Mouse (Mus musculus) gastrocnemius, postnatal 10 days (tissue): Measurements from ENCODE around the gene Kcna7. TPM values are rescaled to one million over a fixed set of nuclear protein-coding genes. Genes with fewer than 3 reads are reported as not detected.

Experiments used
- DNase-seq: peaks from one replicate; pipeline ENCODE4 v3.0.0; 2021; ENCODE audit warnings: mixed read lengths
- total RNA-seq, 2 experiments: library from RNA; stranded (reverse); gene quantifications; 2 replicates each; pipeline ENCODE4 v1.2.3; 2021

Gene Kcna7
- total RNA-seq, 2 experiments from 2014 or later = 25.4 to 29.6 TPM

DNA sequence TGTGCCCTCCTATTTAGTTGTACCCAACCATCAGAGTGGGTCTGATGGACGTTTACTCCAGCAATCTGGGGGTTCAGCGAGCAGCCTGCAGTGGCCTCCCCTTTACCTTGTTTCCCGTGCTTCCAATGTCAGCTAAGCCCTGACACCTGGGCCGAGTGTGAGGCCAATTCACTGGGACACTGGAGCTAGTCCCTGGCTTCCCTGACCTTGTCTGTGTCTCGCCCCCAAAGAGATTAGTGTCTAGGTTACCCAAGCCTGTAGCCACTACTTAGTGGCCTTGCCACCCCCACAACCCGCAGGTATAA is 15.1 kb downstream of the Kcna7 start, which contains the start of gene Lhb:
Gene Lhb, plus strand, starts transcription at position 206 of the 305 bp plus-strand sequence.
- DNase-seq = no peak

DNA sequence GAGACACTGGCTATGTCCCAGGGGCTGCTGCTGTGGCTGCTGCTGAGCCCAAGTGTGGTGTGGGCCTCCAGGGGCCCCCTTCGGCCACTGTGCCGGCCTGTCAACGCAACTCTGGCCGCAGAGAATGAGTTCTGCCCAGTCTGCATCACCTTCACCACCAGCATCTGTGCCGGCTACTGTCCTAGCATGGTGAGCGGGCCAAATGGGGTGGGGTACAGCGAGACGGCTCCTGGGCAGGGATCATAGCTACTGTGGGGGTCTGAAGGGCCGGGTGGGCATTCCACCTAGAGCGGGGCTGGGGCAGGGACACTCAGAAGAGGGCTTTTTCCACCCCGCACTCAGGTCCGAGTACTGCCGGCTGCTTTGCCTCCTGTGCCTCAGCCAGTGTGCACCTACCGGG is 15.7 kb downstream of the Kcna7 start:
- DNase-seq = no peak

DNA sequence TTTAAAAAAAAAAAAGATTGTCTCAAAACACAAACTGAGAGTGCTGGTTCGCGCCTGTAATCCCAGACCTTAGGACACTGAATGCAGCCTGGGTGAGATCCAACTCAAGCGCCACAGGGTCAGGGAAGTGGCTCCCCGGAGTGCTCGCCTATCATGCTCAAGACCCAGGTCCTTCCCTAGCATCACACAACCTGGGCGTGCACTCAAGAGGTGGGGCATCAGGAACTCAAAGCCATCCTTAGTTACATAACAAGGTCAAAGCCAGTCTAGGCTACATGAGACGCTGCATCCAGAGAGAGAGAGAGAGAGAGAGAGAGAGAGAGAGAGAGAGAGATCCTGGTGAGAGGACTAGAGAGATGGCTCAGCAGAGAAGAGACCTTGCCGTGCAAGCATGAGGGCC is 21.1 kb downstream of the Kcna7 start:
- DNase-seq = no peak

- no peak for DNase-seq
Measured at GRCm38 (mm10) chr7:45433835-45434202, 28.4 kb downstream of the Kcna7 start.

DNA sequence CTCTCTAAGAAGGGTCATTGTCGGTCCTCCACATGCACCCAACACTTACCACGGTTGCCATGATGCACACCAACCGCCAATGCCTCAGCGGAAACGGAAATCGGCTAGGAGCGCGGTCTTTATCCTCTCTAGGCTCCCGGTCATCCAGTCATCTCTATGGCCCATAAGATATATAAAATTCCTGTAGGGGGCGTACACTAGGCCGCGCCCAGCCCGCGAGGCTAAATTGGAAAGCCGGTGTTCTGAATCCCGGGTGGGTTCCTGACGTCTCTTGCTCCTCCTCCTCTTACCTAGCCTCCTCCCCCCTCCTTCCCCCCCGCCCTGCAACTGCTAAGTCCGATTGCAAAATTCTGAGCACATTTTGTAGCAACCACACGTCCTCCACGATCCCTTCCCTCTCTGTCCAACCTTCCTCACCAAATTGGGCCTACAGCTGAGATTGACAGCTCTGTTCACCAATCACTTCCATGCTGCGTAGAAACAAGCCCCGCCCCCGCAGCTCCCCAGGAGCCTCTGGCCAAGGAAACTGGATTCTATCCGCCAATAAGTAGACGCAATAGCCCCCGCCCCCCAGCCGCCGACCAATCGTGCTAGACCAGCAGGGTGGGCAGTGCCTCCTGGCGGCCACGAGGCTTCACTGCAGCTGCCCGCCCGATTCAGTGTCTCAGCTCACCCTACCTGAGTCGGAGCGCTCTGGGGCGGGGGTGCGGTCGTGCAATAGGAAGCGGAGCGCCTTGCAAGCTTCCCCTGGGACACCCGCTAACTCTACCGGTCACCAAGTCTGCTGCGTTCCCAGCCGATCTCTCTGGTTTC is 29.0 kb downstream of the Kcna7 start, which contains the start of gene Gys1:
Gene Gys1, plus strand, starts transcription at position 642 of the 813 bp plus-strand sequence.
- peak; percentile 100 for DNase-seq

- no peak for DNase-seq
Measured at GRCm38 (mm10) chr7:45435038-45435437, 29.6 kb downstream of the Kcna7 start.

GRCm38 (mm10) chr7:45436444-45436843 is 31.0 kb downstream of the Kcna7 start:
- no peak for DNase-seq

GRCm38 (mm10) chr7:45437046-45437445 is 31.6 kb downstream of the Kcna7 start:
- DNase-seq = no peak

GRCm38 (mm10) chr7:45437521-45438276 is 32.2 kb downstream of the Kcna7 start, which contains the start of gene Ruvbl2:
Gene Ruvbl2 (minus strand): TSS chr7:45438096.
- no peak for DNase-seq

- no peak for DNase-seq
Measured at GRCm38 (mm10) chr7:45443526-45444420, 38.3 kb downstream of the Kcna7 start.

DNA sequence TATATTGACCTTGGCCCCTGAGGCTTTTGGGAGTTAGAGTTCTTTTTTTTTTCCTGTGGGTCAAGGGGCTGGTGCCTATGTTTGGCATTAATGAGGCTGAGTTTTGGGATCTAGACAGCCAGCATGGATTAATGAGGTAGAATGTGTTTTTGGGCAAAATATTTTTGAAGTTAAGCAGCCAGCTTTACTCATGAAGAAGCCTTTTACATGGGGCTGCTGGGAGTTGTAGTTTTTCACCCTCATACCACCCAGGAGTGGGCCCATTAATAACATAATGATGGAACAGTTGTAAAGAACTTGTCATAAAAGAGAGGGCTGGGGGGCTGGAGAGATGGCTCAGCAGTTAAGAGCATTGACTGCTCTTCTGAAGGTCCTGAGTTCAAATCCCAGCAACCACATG is 41.1 kb downstream of the Kcna7 start:
- DNase-seq = no peak

DNA sequence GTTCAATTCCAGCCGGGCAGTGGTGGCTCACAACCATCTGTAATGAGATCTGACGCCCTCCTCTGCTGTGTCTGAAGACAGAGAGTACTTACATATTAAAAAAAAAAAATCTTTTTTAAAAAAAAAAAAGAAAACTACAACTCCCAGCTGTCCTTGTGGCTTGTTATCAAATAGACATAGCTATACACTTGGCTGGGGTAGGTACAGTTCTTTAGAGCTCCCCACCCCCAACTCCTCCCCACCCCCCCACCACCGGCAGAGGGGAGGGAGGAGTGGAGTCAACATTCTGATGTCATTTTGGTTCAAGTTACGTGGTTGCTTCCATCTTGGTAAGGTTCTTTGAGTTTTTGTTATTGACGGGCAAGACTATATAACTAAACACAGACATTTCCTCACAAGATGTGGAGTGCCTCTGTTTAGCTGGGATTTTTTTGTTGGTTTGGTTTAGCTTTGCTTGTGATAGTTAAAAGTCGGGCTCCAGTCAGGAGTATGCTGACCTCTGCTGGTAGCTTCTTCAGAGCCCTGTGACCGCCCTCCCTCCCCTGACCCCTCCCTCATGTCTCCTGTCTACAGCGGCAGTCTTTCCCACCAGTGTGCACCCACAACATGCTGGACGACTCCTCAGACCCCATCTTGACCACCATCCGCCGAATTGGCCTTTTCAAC is 42.0 kb downstream of the Kcna7 start:
- no peak for DNase-seq

DNA sequence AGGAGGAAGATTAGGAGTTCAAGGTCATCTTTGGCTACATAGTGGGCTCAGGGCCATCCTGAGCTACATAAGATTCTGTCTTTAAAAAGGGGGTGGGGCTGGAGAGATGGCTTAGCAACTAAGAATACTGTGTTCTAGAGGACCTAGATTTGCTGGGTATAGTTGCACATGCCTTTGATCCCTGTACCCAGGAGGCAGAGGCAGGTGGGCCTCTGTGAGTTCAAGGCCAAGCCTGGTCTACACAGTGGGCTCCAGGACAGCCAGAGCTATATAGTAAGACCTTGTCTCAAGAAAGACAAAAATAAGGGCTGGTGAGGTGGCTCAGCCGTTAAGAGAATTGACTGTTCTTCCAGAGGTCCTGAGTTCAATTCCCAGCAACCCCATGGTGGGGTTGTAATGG is 44.5 kb downstream of the Kcna7 start:
- no peak for DNase-seq

- DNase-seq = peak; percentile 89
Measured at GRCm38 (mm10) chr7:45451344-45451982, 46.0 kb downstream of the Kcna7 start.

DNA sequence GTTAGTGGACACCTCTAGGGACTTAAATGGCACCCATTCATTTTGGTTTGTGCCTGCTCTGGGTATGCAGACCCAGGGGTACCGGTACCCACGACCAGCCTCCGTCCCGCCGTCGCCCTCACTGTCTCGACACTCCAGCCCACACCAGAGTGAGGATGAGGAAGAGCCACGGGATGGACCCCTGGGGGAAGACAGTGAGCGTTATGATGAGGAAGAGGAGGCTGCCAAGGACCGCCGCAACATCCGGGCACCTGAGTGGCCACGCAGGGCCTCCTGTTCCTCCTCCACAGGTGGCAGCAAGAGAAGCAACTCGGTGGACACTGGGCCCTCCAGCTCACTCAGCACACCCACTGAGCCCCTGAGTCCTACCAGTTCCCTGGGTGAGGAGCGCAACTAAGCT is 49.5 kb downstream of the Kcna7 start:
- no peak for DNase-seq

GRCm38 (mm10) chr7:45455932-45456696 is 50.7 kb downstream of the Kcna7 start:
- DNase-seq = no peak

DNA sequence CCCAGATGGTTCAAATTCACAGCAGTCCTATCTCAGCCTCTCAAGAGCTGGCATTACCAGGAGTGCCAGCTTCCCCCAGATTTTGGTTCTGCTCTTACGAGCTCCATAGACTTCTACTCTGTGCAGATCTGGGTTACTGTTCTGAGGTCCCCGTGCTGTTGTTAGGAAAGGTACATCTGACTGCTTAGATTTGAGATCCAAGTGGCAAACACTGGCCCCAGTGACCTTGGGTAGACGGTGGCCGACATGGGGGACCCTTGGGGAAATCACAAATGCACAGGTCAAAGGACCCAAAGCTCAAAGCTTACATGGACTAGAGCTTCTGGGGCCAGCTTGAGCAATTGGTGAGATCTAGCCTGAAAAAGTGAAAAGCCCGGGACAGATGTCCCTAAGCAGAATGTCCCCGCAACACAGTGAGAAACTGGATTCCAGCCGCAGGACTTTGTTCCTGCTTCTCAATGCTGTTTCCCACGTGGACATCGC is 51.3 kb downstream of the Kcna7 start:
- DNase-seq = no peak

GRCm38 (mm10) chr7:45457204-45458060 is 52.0 kb downstream of the Kcna7 start:
- DNase-seq = no peak
